Mouse (Mus musculus): ENCODE data around the gene Gatad2b. TPM values are rescaled to one million over a fixed set of nuclear protein-coding genes. Genes with fewer than 3 reads are reported as not detected.

The Gatad2b gene
- 10 to 100 TPM in 1 of 2 experiments, 1 to 10 TPM in 1; 9.1 to 13.3 TPM for polyA plus RNA-seq (2017; shearing (Covaris generic))

DNA sequence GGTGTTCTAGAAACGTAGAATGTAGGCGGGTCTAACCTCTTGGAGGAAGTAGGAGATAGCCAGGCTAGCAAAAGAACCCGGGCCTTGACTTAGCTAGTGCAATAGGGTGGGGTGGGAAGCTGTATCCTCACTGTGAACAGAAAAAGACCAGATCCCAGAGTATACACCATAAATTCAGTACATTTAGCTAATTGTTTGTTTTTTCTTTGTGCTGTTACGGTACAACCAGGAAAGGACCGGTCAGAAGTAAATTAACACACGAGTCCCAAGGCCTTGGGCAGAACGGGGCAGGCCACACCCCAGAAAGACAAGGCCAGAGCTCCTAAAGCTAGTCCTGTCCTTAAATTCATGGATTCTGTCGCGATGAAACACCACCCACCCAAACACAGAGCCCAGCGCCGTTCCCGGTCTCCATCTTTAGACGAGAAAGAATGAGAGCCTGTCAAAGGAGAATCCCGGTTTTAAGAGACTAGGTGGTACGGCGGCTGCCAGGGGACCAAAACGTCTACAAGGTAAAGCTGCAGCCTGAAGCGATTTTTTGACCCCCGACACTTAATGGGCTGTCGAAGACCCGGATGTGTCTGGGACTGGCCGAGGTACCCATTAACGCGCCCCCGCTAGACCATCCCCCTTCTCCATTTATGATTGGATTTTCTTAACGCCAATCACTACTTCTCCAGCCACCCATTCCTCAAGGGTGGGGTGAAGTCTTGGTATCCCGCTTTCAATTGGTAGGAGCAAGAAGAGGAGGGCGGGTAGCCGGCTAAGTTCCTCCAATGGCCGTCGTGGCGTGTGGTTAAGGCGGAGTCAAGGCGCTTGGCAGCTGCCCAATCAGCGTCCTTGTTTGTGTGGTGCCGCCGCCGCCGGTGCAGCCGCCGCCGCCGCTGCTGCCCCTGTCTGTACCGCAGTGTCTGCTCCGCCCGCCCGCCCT, at the start of gene Gatad2b:
TSS of gene Gatad2b (plus strand) at position 834 of the 931 bp plus-strand sequence.

GRCm38 (mm10) chr3:90247960-90248745, 44.8 kb upstream of the Gatad2b start, which contains the start of gene Slc39a1:
Slc39a1 (plus strand) TSS chr3:90248172.

GRCm38 (mm10) chr3:90253653-90254418, 39.1 kb upstream of the Gatad2b start, which contains the start of gene Crtc2:
Crtc2 (plus strand) TSS chr3:90254163.

GRCm38 (mm10) chr3:90265034-90265931, 27.7 kb upstream of the Gatad2b start, which contains the start of gene Dennd4b:
Dennd4b (plus strand) TSS chr3:90265185.

GRCm38 (mm10) chr3:90389511-90390490, 96.8 kb downstream of the Gatad2b start, which contains the start of gene Slc27a3:
Slc27a3 (minus strand) TSS chr3:90389938.

Other genes starting within 250 kb of the Gatad2b start
- 100 to 1,000 TPM; 124 to 127 TPM for gene 4933434E20Rik, start 241.5 kb upstream of the Gatad2b start, polyA plus RNA-seq (2017; shearing (Covaris generic))
- gene Ubap2l, start 240.6 kb upstream of the Gatad2b start, polyA plus RNA-seq (2017; shearing (Covaris generic)), result 100 to 1,000 TPM; 164 to 179 TPM
- 100 to 1,000 TPM; 969 to 974 TPM for gene Tpm3, start 220.5 kb upstream of the Gatad2b start, polyA plus RNA-seq (2017; shearing (Covaris generic))
- gene Nup210l, start 189.0 kb upstream of the Gatad2b start, polyA plus RNA-seq (2017; shearing (Covaris generic)), result under 1 TPM; 0.23 to 0.26 TPM
- gene Rps27, start 79.5 kb upstream of the Gatad2b start, polyA plus RNA-seq (2017; shearing (Covaris generic)), result 1,000 to 10,000 TPM; 1,234 to 2,547 TPM
- gene Rab13, start 79.5 kb upstream of the Gatad2b start, polyA plus RNA-seq (2017; shearing (Covaris generic)), result under 1 TPM in 1 of 2 experiments, not detected in 1; 0.28 TPM
- gene Jtb, start 61.6 kb upstream of the Gatad2b start, polyA plus RNA-seq (2017; shearing (Covaris generic)), result 100 to 1,000 TPM; 132 to 181 TPM
- gene Creb3l4, start 49.7 kb upstream of the Gatad2b start, polyA plus RNA-seq (2017; shearing (Covaris generic)), result not detected
- gene Slc39a1, start 45.0 kb upstream of the Gatad2b start, polyA plus RNA-seq (2017; shearing (Covaris generic)), result 1 to 10 TPM; 3.1 to 3.9 TPM
- gene Crtc2, start 39.0 kb upstream of the Gatad2b start, polyA plus RNA-seq (2017; shearing (Covaris generic)), result 10 to 100 TPM; 84.5 to 85.4 TPM
- 10 to 100 TPM; 22.4 to 43.4 TPM for gene Dennd4b, start 28.0 kb upstream of the Gatad2b start, polyA plus RNA-seq (2017; shearing (Covaris generic))
- gene Slc27a3, start 96.8 kb downstream of the Gatad2b start, polyA plus RNA-seq (2017; shearing (Covaris generic)), result under 1 TPM in 1 of 2 experiments, not detected in 1; 0.64 TPM
- 10 to 100 TPM; 18.3 to 32.8 TPM for gene Ints3, start 140.4 kb downstream of the Gatad2b start, polyA plus RNA-seq (2017; shearing (Covaris generic))
- gene Npr1, start 172.7 kb downstream of the Gatad2b start, polyA plus RNA-seq (2017; shearing (Covaris generic)), result under 1 TPM in 1 of 2 experiments, not detected in 1; 0.43 TPM
- 10 to 100 TPM; 74.7 to 96.6 TPM for gene Ilf2, start 182.9 kb downstream of the Gatad2b start, polyA plus RNA-seq (2017; shearing (Covaris generic))
- gene Snapin, start 197.9 kb downstream of the Gatad2b start, polyA plus RNA-seq (2017; shearing (Covaris generic)), result 10 to 100 TPM; 96.3 to 96.9 TPM
- 100 to 1,000 TPM; 147 to 160 TPM for gene Chtop, start 216.3 kb downstream of the Gatad2b start, polyA plus RNA-seq (2017; shearing (Covaris generic))
- gene S100a1, start 221.2 kb downstream of the Gatad2b start, polyA plus RNA-seq (2017; shearing (Covaris generic)), result 1 to 10 TPM; 4.4 to 6.8 TPM
- 100 to 1,000 TPM; 192 to 245 TPM for gene S100a13, start 221.3 kb downstream of the Gatad2b start, polyA plus RNA-seq (2017; shearing (Covaris generic))
- gene S100a14, start 233.7 kb downstream of the Gatad2b start, polyA plus RNA-seq (2017; shearing (Covaris generic)), result under 1 TPM in 1 of 2 experiments, not detected in 1; 0.68 TPM
- not detected for gene S100a16, start 244.1 kb downstream of the Gatad2b start, polyA plus RNA-seq (2017; shearing (Covaris generic))

Data from activated CD4-positive, CD25-positive, alpha-beta regulatory T cell (primary cell).